Mouse (Mus musculus) layer of hippocampus, adult 6 months (tissue): ENCODE results near the gene Gm21117. TPM values are rescaled to one million over a fixed set of nuclear protein-coding genes. Genes with fewer than 3 reads are reported as not detected.

Source experiments
- long read RNA-seq, 2 experiments: library from polyadenylated mRNA; unstranded; transcript quantifications; one replicate each; pipeline ENCODE4 v2.0.0; 2019 to 2020
- polyA plus RNA-seq: library from polyadenylated mRNA; unstranded; fragments of <200 nt; fragmentation: Nextera tagmentation; gene quantifications from 2 replicates; pipeline ENCODE4 v1.2.3, GENCODE M21; 2021

The Gm21117 gene
- not detected in 2 replicates for polyA plus RNA-seq
- long read RNA-seq, experiment 1: 0 reads
- long read RNA-seq, experiment 2: 0 reads

DNA sequence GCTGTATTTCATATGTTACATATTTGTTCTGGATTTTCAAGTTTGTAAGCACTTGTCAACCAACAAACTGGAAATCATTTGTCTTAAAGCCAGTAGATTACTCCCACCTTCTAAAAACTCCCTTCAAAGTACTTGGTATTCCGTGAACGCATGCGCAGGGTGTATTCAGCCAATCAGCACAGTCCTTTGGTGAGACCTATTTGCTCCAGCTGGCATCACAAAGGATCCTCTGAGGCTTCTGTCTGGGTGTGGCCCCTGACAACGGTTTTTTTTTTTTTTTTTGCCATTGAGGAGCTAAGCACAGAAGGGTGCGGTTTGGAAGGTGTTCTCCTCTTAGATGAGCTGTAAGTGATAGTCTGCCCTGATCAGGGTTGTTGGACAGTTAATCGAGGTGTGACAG, at the start of gene Gm21117:
Gm21117 (plus strand) TSS at position 301 of the 400 bp plus-strand sequence.

